Mouse (Mus musculus): ENCODE measurements around the gene Rnaseh2c.

DNA sequence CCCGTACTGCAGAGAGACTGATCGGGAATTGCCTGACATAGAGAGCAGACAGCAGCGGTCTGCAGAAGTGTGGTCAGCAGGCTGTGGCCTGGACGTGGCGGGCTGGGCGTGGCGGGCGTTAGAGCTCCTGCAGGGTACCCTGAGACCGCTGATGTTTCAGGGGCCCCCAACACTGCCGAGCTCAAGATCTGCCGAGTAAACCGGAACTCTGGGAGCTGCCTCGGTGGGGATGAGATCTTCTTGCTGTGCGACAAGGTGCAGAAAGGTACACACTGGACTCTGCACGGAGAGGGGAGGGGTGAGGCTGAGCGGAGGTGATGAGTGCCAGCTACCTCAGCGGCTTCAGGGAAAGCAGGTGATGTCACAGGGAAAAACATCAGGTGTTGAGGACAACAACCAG lies 39.3 kb downstream of the Rnaseh2c start:
- TF ChIP-seq CTCF (IDR thresholded peaks at IDR 0.05; ENCODE audit: control insufficient read depth, insufficient read depth, insufficient read length) (no peak), MYOG (IDR thresholded peaks at IDR 0.05; ENCODE audit: control insufficient read depth, extremely low read depth, insufficient read length) (no peak), MAX (IDR thresholded peaks at IDR 0.05) (no peak)

Measured in C2C12 (cell line).